Mouse (Mus musculus) myocyte (in vitro differentiated cells): ENCODE data around the gene Pphln1. TPM values are rescaled to one million over a fixed set of nuclear protein-coding genes. Genes with fewer than 3 reads are reported as not detected.

ENCODE experiments used
- H3K27me3 ChIP-seq: one replicate; pipeline ENCODE4 v1.6.1; 2011; ENCODE audit not compliant: control insufficient read depth, insufficient read depth, insufficient read length
- H3K36me3 ChIP-seq: one replicate; pipeline ENCODE4 v1.6.1; 2011; ENCODE audit not compliant: control insufficient read depth, insufficient read depth
- H3K4me2 ChIP-seq: one replicate; pipeline ENCODE4 v1.6.1; 2011; ENCODE audit warnings: low read depth, control low read depth
- H3K4me3 ChIP-seq: one replicate; pipeline ENCODE4 v1.5.1; 2011; ENCODE audit warnings: mild to moderate bottlenecking, control low read depth, moderate library complexity
- H3K79me2 ChIP-seq: one replicate; pipeline ENCODE4 v1.6.1; 2011; ENCODE audit not compliant: control insufficient read depth, insufficient read depth
- H3ac ChIP-seq: one replicate; pipeline ENCODE4 v1.6.1; 2011; ENCODE audit not compliant: control insufficient read depth, insufficient read length
- CEBPB ChIP-seq: IDR thresholded peaks from 2 replicates; pipeline ENCODE4 v1.6.1; 2011; ENCODE audit warnings: mild to moderate bottlenecking, moderate library complexity; ENCODE audit not compliant: poor library complexity, insufficient read depth, severe bottlenecking
- E2F4 ChIP-seq: IDR thresholded peaks from one replicate; pipeline ENCODE4 v1.6.1; 2011; ENCODE audit warnings: mild to moderate bottlenecking, control low read depth, moderate library complexity; ENCODE audit not compliant: insufficient read depth
- MAX ChIP-seq: IDR thresholded peaks from one replicate; pipeline ENCODE4 v1.6.1; 2011; ENCODE audit warnings: low read depth, mild to moderate bottlenecking, control low read depth
- MYOD1 ChIP-seq, 3 experiments: IDR thresholded peaks; one replicate each; pipeline ENCODE4 v1.6.1; 2011; ENCODE audit warnings: control low read depth in 2 of 3, low read depth in 2 of 3, mild to moderate bottlenecking in 2 of 3, moderate library complexity in 1 of 3; ENCODE audit not compliant: insufficient read length in 2 of 3, control insufficient read depth in 1 of 3
- MYOG ChIP-seq, 3 experiments: IDR thresholded peaks; one replicate each; pipeline ENCODE4 v1.6.1; 2011; ENCODE audit warnings: control low read depth in 2 of 3, low read depth in 2 of 3, mild to moderate bottlenecking in 2 of 3; ENCODE audit not compliant: insufficient read length in 2 of 3, control insufficient read depth in 1 of 3, insufficient read depth in 1 of 3
- POLR2A ChIP-seq: IDR thresholded peaks from one replicate; pipeline ENCODE4 v1.6.1; 2011; ENCODE audit warnings: low read depth, mild to moderate bottlenecking, control low read depth, moderate library complexity; ENCODE audit not compliant: insufficient read length
- POLR2AphosphoS2 ChIP-seq: IDR thresholded peaks from one replicate; pipeline ENCODE4 v1.6.1; 2011; ENCODE audit warnings: low read depth, control low read depth; ENCODE audit not compliant: insufficient read length
- REST ChIP-seq: IDR thresholded peaks from one replicate; pipeline ENCODE4 v1.6.1; 2011; ENCODE audit warnings: mild to moderate bottlenecking, control low read depth, moderate library complexity; ENCODE audit not compliant: insufficient read depth, insufficient read length
- SRF ChIP-seq: IDR thresholded peaks from one replicate; pipeline ENCODE4 v1.6.1; 2011; ENCODE audit warnings: low read depth; ENCODE audit not compliant: control insufficient read depth, insufficient read length
- TCF12 ChIP-seq: IDR thresholded peaks from one replicate; pipeline ENCODE4 v1.6.1; 2011; ENCODE audit warnings: mild to moderate bottlenecking, control low read depth; ENCODE audit not compliant: poor library complexity, insufficient read depth, severe bottlenecking
- TCF3 ChIP-seq: IDR thresholded peaks from one replicate; pipeline ENCODE4 v1.6.1; 2011; ENCODE audit warnings: low read depth, control low read depth; ENCODE audit not compliant: insufficient read length
- USF1 ChIP-seq: IDR thresholded peaks from one replicate; pipeline ENCODE4 v1.6.1; 2011; ENCODE audit warnings: low read depth, mild to moderate bottlenecking, control low read depth, moderate library complexity
- polyA plus RNA-seq: library from polyadenylated mRNA; unstranded; fragments of >200 nt; fragmentation: generic; extraction: Trizol; gene quantifications from one replicate; pipeline ENCODE4 v1.2.1, GENCODE M21; 2012; ENCODE audit warnings: missing spikeins

The Pphln1 gene
- polyA plus RNA-seq, 1 experiment = 20.4 TPM

- Histone ChIP-seq H3K4me2 (no peak overlapping the region), H3K4me3 (no peak overlapping the region), H3K36me3 (peaks cover 8% of the 10 kb centered on the region), H3K79me2 (no peaks in the 10 kb centered on the region), H3K27me3 (no peaks in the 10 kb centered on the region), H3ac (no peak overlapping the region)
- TF ChIP-seq MYOD1 (IDR thresholded peaks at IDR 0.05; ENCODE audit: control insufficient read depth in 1 of 3, insufficient read length in 2 of 3, low read depth in 2 of 3) (no peak), TCF3 (no peak), MYOG (IDR thresholded peaks at IDR 0.05; ENCODE audit: control insufficient read depth in 1 of 3, insufficient read depth in 1 of 3, insufficient read length in 2 of 3, low read depth in 2 of 3) (no peak), POLR2AphosphoS2 (no peak), E2F4 (no peak), POLR2A (no peak), USF1 (no peak), CEBPB (no peak), MAX (no peak), TCF12 (no peak), REST (no peak), SRF (no peak)
These were observed 37.8 kb downstream of the Pphln1 start for GRCm38 (mm10) chr15:93435998-93436397.

GRCm38 (mm10) chr15:93438663-93439062 lies 40.5 kb downstream of the Pphln1 start:
- Histone ChIP-seq H3K4me3 (no peak overlapping the region), H3K4me2 (no peak overlapping the region), H3ac (no peak overlapping the region), H3K27me3 (no peaks in the 10 kb centered on the region), H3K36me3 (peaks cover 21% of the 10 kb centered on the region), H3K79me2 (no peaks in the 10 kb centered on the region)
- TF ChIP-seq USF1 (no peak), SRF (no peak), E2F4 (no peak), REST (no peak), POLR2AphosphoS2 (no peak), MYOG (IDR thresholded peaks at IDR 0.05; ENCODE audit: control insufficient read depth in 1 of 3, insufficient read depth in 1 of 3, insufficient read length in 2 of 3, low read depth in 2 of 3) (no peak), POLR2A (no peak), MYOD1 (IDR thresholded peaks at IDR 0.05; ENCODE audit: control insufficient read depth in 1 of 3, insufficient read length in 2 of 3, low read depth in 2 of 3) (no peak), TCF12 (no peak), MAX (no peak), CEBPB (no peak), TCF3 (no peak)

GRCm38 (mm10) chr15:93442271-93442670 lies 44.1 kb downstream of the Pphln1 start:
- Histone ChIP-seq H3K4me2 (no peak overlapping the region), H3ac (no peak overlapping the region), H3K4me3 (no peak overlapping the region), H3K79me2 (no peaks in the 10 kb centered on the region), H3K36me3 (peaks cover 32% of the 10 kb centered on the region), H3K27me3 (no peaks in the 10 kb centered on the region)
- TF ChIP-seq POLR2A (no peak), POLR2AphosphoS2 (no peak), E2F4 (no peak), REST (no peak)

- no peaks in the 10 kb centered on the region for H3K27me3 ChIP-seq
- TF ChIP-seq POLR2A (no peak), MYOD1 (IDR thresholded peaks at IDR 0.05; ENCODE audit: control insufficient read depth in 1 of 3, insufficient read length in 2 of 3, low read depth in 2 of 3) (no peak), USF1 (no peak), MYOG (IDR thresholded peaks at IDR 0.05; ENCODE audit: control insufficient read depth in 1 of 3, insufficient read depth in 1 of 3, insufficient read length in 2 of 3, low read depth in 2 of 3) (no peak), TCF12 (no peak), E2F4 (no peak)
- peaks cover 32% of the 10 kb centered on the region for H3K36me3 ChIP-seq
- H3K4me3 ChIP-seq = no peak overlapping the region
- no peak overlapping the region for H3ac ChIP-seq
- no peaks in the 10 kb centered on the region for H3K79me2 ChIP-seq
- no peak overlapping the region for H3K4me2 ChIP-seq
These were observed 45.5 kb downstream of the Pphln1 start for GRCm38 (mm10) chr15:93443676-93444075.

- H3ac ChIP-seq = no peak overlapping the region
- no peaks in the 10 kb centered on the region for H3K27me3 ChIP-seq
- peaks cover 20% of the 10 kb centered on the region for H3K36me3 ChIP-seq
- H3K4me3 ChIP-seq = no peak overlapping the region
- H3K79me2 ChIP-seq = no peaks in the 10 kb centered on the region
- TF ChIP-seq CEBPB (no peak), MAX (no peak), E2F4 (no peak), POLR2A (no peak), USF1 (no peak), SRF (no peak), MYOD1 (IDR thresholded peaks at IDR 0.05; ENCODE audit: control insufficient read depth in 1 of 3, insufficient read length in 2 of 3, low read depth in 2 of 3) (no peak), TCF12 (no peak), REST (no peak), POLR2AphosphoS2 (no peak), MYOG (IDR thresholded peaks at IDR 0.05; ENCODE audit: control insufficient read depth in 1 of 3, insufficient read depth in 1 of 3, insufficient read length in 2 of 3, low read depth in 2 of 3) (no peak), TCF3 (no peak)
- H3K4me2 ChIP-seq = no peak overlapping the region
These were observed 50.7 kb downstream of the Pphln1 start for GRCm38 (mm10) chr15:93448862-93449261.
